Mouse (Mus musculus): Measurements from ENCODE around the gene Mthfd2l. TPM values are rescaled to one million over a fixed set of nuclear protein-coding genes. Genes with fewer than 3 reads are reported as not detected.
A peak's percentile ranks its signal among the peaks of the same experiment; 100 is the strongest.

Mthfd2l gene
- total and polyA plus RNA-seq, 2 experiments from 2014 or later = 54.9 to 90.9 TPM

GRCm38 (mm10) chr5:90890519-90891463 is 40.1 kb upstream of the Mthfd2l start, which contains the start of gene Cxcl1:
Cxcl1 (plus strand) TSS chr5:90891241.
- H3K27me3 ChIP-seq (ENCODE audit: insufficient read depth, low read length) = no peaks in the 10 kb centered on the region
- H3K9ac ChIP-seq (replicated peaks; ENCODE audit: low read length, poor library complexity, severe bottlenecking) = peak within 1 kb of the TSS; percentile 54
- H3K36me3 ChIP-seq (ENCODE audit: insufficient read depth, low read length) = no peaks in the 10 kb centered on the region
- 8% methylated on average over 29 of the region's 30 CpGs for WGBS
- peak; percentile 62 for DNase-seq (ENCODE audit: low spot score)
- H3K27ac ChIP-seq (ENCODE audit: low read depth, low read length) = no peak within 1 kb of the TSS
- no peaks in the 10 kb centered on the region for H3K4me1 ChIP-seq (ENCODE audit: insufficient read depth, low read length)
- no peaks in the 10 kb centered on the region for H3K9me3 ChIP-seq (ENCODE audit: low read length)
- ATAC-seq (ENCODE audit: low FRiP score) = peak; percentile 89
- TF ChIP-seq CTCF (IDR thresholded peaks at IDR 0.05) = peak; percentile 64
- peak within 1 kb of the TSS; percentile 96 for H3K4me2 ChIP-seq (ENCODE audit: low read depth, low read length, poor library complexity, severe bottlenecking)
- peak within 1 kb of the TSS; percentile 54 for H3K4me3 ChIP-seq (ENCODE audit: low read depth, low read length)

DNA sequence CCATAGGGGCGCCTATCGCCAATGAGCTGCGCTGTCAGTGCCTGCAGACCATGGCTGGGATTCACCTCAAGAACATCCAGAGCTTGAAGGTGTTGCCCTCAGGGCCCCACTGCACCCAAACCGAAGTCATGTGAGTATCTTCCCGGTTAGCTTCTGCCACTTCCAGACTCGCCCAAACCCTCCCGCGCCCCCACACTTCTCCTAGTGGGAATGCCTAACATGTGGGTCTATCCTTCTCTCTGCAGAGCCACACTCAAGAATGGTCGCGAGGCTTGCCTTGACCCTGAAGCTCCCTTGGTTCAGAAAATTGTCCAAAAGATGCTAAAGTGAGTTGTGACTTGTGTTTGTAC is 39.5 kb upstream of the Mthfd2l start:
- 0 out of 2 replicates have a peak, but pooled peaks have one; percentile 7 for ATAC-seq (ENCODE audit: low FRiP score)

GRCm38 (mm10) chr5:90894231-90894630 is 36.7 kb upstream of the Mthfd2l start:
- Histone ChIP-seq H3K4me3 (ENCODE audit: low read depth, low read length) (no peak overlapping the region), H3K27me3 (ENCODE audit: insufficient read depth, low read length) (no peaks in the 10 kb centered on the region), H3K4me1 (ENCODE audit: insufficient read depth, low read length) (no peaks in the 10 kb centered on the region), H3K27ac (ENCODE audit: low read depth, low read length) (no peak overlapping the region), H3K9ac (replicated peaks; ENCODE audit: low read length, poor library complexity, severe bottlenecking) (no peak overlapping the region), H3K9me3 (ENCODE audit: low read length) (no peaks in the 10 kb centered on the region), H3K4me2 (ENCODE audit: low read depth, low read length, poor library complexity, severe bottlenecking) (no peak overlapping the region), H3K36me3 (ENCODE audit: insufficient read depth, low read length) (no peaks in the 10 kb centered on the region)
- no peak for ATAC-seq (ENCODE audit: low FRiP score)
- no peak for DNase-seq (ENCODE audit: low spot score)
- WGBS = 77% methylated on average over 8 of the region's 8 CpGs
- no peak for TF ChIP-seq CTCF (IDR thresholded peaks at IDR 0.05)

More for the DNA sequence above, 39.5 kb upstream of the Mthfd2l start:
- Histone ChIP-seq H3K36me3 (ENCODE audit: insufficient read depth, low read length) (no peaks in the 10 kb centered on the region), H3K27ac (ENCODE audit: low read depth, low read length) (no peak overlapping the region), H3K4me3 (ENCODE audit: low read depth, low read length) (peak overlapping the region; percentile 54), H3K9me3 (ENCODE audit: low read length) (no peaks in the 10 kb centered on the region), H3K27me3 (ENCODE audit: insufficient read depth, low read length) (no peaks in the 10 kb centered on the region), H3K4me2 (ENCODE audit: low read depth, low read length, poor library complexity, severe bottlenecking) (peak overlapping the region; percentile 96), H3K4me1 (ENCODE audit: insufficient read depth, low read length) (no peaks in the 10 kb centered on the region), H3K9ac (replicated peaks; ENCODE audit: low read length, poor library complexity, severe bottlenecking) (peak overlapping the region; percentile 54; the same call in 1 of the 2 replicates)
- DNase-seq (ENCODE audit: low spot score) = no peak
- TF ChIP-seq CTCF (IDR thresholded peaks at IDR 0.05) = 0 out of 2 replicates have a peak, but pooled peaks have one; percentile 18
- 26% methylated on average over 10 of the region's 10 CpGs for WGBS

DNA sequence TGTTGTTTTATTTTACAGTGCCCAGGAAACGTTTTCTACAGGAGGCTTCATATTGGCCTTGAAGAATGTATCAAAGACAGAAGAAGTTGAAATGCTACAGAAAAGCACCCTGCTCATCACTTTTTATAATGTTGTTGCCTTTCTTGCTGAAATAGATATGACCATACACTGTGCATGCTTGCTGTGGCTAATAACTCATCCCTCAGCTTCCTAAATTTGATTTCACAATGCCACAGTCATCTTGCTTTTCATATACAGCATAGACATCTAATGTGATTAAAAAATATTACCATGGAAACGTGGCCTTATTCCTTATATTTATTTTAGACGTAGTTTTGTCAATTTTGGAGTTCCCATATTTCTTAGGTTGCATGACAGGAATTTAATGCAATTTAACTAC is 33.5 kb upstream of the Mthfd2l start:
- DNase-seq (ENCODE audit: low spot score) = no peak
- H3K9me3 ChIP-seq (ENCODE audit: low read length) = no peaks in the 10 kb centered on the region
- no peak overlapping the region for H3K4me3 ChIP-seq (ENCODE audit: low read depth, low read length)
- H3K27ac ChIP-seq (ENCODE audit: low read depth, low read length) = no peak overlapping the region
- no peaks in the 10 kb centered on the region for H3K27me3 ChIP-seq (ENCODE audit: insufficient read depth, low read length)
- no peak for ATAC-seq (ENCODE audit: low FRiP score)
- H3K4me1 ChIP-seq (ENCODE audit: insufficient read depth, low read length) = no peaks in the 10 kb centered on the region
- TF ChIP-seq CTCF (IDR thresholded peaks at IDR 0.05) = no peak
- no peak overlapping the region for H3K9ac ChIP-seq (replicated peaks; ENCODE audit: low read length, poor library complexity, severe bottlenecking)
- H3K36me3 ChIP-seq (ENCODE audit: insufficient read depth, low read length) = no peaks in the 10 kb centered on the region
- H3K4me2 ChIP-seq (ENCODE audit: low read depth, low read length, poor library complexity, severe bottlenecking) = no peak overlapping the region
- WGBS = 68% methylated on average over 3 of the region's 3 CpGs

GRCm38 (mm10) chr5:90899308-90899707 is 31.6 kb upstream of the Mthfd2l start:
- H3K27ac ChIP-seq (ENCODE audit: low read depth, low read length) = no peak overlapping the region
- TF ChIP-seq CTCF (IDR thresholded peaks at IDR 0.05) = no peak
- no peaks in the 10 kb centered on the region for H3K9me3 ChIP-seq (ENCODE audit: low read length)
- 85% methylated on average over 5 of the region's 5 CpGs for WGBS
- H3K27me3 ChIP-seq (ENCODE audit: insufficient read depth, low read length) = no peaks in the 10 kb centered on the region
- H3K4me3 ChIP-seq (ENCODE audit: low read depth, low read length) = no peak overlapping the region
- ATAC-seq (ENCODE audit: low FRiP score) (no peak), DNase-seq (ENCODE audit: low spot score) (no peak)
- peaks cover 3% of the 10 kb centered on the region; the same call in 1 of the 2 replicates for H3K4me1 ChIP-seq (ENCODE audit: insufficient read depth, low read length)
- H3K36me3 ChIP-seq (ENCODE audit: insufficient read depth, low read length) = no peaks in the 10 kb centered on the region
- H3K9ac ChIP-seq (replicated peaks; ENCODE audit: low read length, poor library complexity, severe bottlenecking) = no peak overlapping the region
- no peak overlapping the region for H3K4me2 ChIP-seq (ENCODE audit: low read depth, low read length, poor library complexity, severe bottlenecking)

GRCm38 (mm10) chr5:90900147-90900546 is 30.8 kb upstream of the Mthfd2l start:
- H3K27ac ChIP-seq (ENCODE audit: low read depth, low read length) = no peak overlapping the region
- peaks cover 3% of the 10 kb centered on the region; the same call in 1 of the 2 replicates for H3K4me1 ChIP-seq (ENCODE audit: insufficient read depth, low read length)
- peak; percentile 48 for DNase-seq (ENCODE audit: low spot score)
- H3K4me3 ChIP-seq (ENCODE audit: low read depth, low read length) = no peak overlapping the region
- WGBS = 46% methylated on average over 7 of the region's 7 CpGs
- no peak for TF ChIP-seq CTCF (IDR thresholded peaks at IDR 0.05)
- ATAC-seq (ENCODE audit: low FRiP score) = no peak
- H3K36me3 ChIP-seq (ENCODE audit: insufficient read depth, low read length) = no peaks in the 10 kb centered on the region
- H3K9me3 ChIP-seq (ENCODE audit: low read length) = no peaks in the 10 kb centered on the region
- no peaks in the 10 kb centered on the region for H3K27me3 ChIP-seq (ENCODE audit: insufficient read depth, low read length)
- no peak overlapping the region for H3K9ac ChIP-seq (replicated peaks; ENCODE audit: low read length, poor library complexity, severe bottlenecking)
- H3K4me2 ChIP-seq (ENCODE audit: low read depth, low read length, poor library complexity, severe bottlenecking) = no peak overlapping the region
